Mouse (Mus musculus) spleen, postnatal 14 days (tissue): ENCODE measurements around the gene Csrnp2.
A peak's percentile ranks its signal among the peaks of the same experiment; 100 is the strongest.
"Not testable (repeated sequence)": the region's sequence is repeated elsewhere in the genome, so short reads cannot be mapped to it uniquely, and the experiment has no call there.

Source experiments
- DNase-seq, 2 experiments: peaks; one replicate each; pipeline ENCODE4 v3.0.0; 2021 to 2022; ENCODE audit warnings: low spot score in 2 of 2

The Csrnp2 gene

GRCm38 (mm10) chr15:100495102-100495501, at the start of gene Csrnp2:
TSS of gene Csrnp2 (minus strand) at chr15:100495488.
- peak; percentile 67 to 75 for DNase-seq

- not testable (repeated sequence) for DNase-seq
These were observed 48.4 kb upstream of the Csrnp2 start for GRCm38 (mm10) chr15:100543651-100544030.

GRCm38 (mm10) chr15:100542876-100543650, 47.8 kb upstream of the Csrnp2 start:
- DNase-seq = not testable (repeated sequence)

- no peak for DNase-seq
These were observed 46.1 kb upstream of the Csrnp2 start for GRCm38 (mm10) chr15:100541426-100541825.

- DNase-seq = not testable (repeated sequence)
These were observed 45.7 kb upstream of the Csrnp2 start for GRCm38 (mm10) chr15:100541001-100541400.

GRCm38 (mm10) chr15:100539411-100539810, 44.1 kb upstream of the Csrnp2 start:
- DNase-seq = no peak

- no peak for DNase-seq
These were observed 42.6 kb upstream of the Csrnp2 start for GRCm38 (mm10) chr15:100537913-100538312.

- no peak for DNase-seq
These were observed 32.6 kb upstream of the Csrnp2 start for GRCm38 (mm10) chr15:100527900-100528299.

- DNase-seq = no peak
These were observed 30.1 kb upstream of the Csrnp2 start for GRCm38 (mm10) chr15:100525405-100525804.

GRCm38 (mm10) chr15:100520306-100520705, 25.0 kb upstream of the Csrnp2 start:
- DNase-seq = no peak

GRCm38 (mm10) chr15:100515121-100515520, 19.8 kb upstream of the Csrnp2 start:
- DNase-seq = no peak

GRCm38 (mm10) chr15:100513387-100513786, 18.1 kb upstream of the Csrnp2 start:
- no peak for DNase-seq

- DNase-seq = no peak
These were observed 14.8 kb upstream of the Csrnp2 start for GRCm38 (mm10) chr15:100510072-100510471.

GRCm38 (mm10) chr15:100508454-100509167, 13.3 kb upstream of the Csrnp2 start:
- DNase-seq = no peak

- DNase-seq = not testable (repeated sequence)
These were observed 4.2 kb upstream of the Csrnp2 start for GRCm38 (mm10) chr15:100499506-100499905.

GRCm38 (mm10) chr15:100494647-100495046, 641 bp downstream of the Csrnp2 start:
- DNase-seq = no peak

GRCm38 (mm10) chr15:100491966-100492365, 3.3 kb downstream of the Csrnp2 start:
- DNase-seq = no peak

GRCm38 (mm10) chr15:100489263-100489662, 6.0 kb downstream of the Csrnp2 start:
- DNase-seq = no peak

- DNase-seq = not testable (repeated sequence)
These were observed 7.0 kb downstream of the Csrnp2 start for GRCm38 (mm10) chr15:100488297-100488696.

- DNase-seq = no peak
These were observed 8.2 kb downstream of the Csrnp2 start for GRCm38 (mm10) chr15:100487050-100487449.

- DNase-seq = no peak
These were observed 8.8 kb downstream of the Csrnp2 start for GRCm38 (mm10) chr15:100486450-100486849.

- DNase-seq = no peak
These were observed 9.7 kb downstream of the Csrnp2 start for GRCm38 (mm10) chr15:100485576-100485975.

- DNase-seq = no peak
These were observed 16.4 kb downstream of the Csrnp2 start for GRCm38 (mm10) chr15:100478925-100479324.
